Mouse (Mus musculus): ENCODE measurements around the gene Slfn5.
"Not testable (repeated sequence)": the region's sequence is repeated elsewhere in the genome, so short reads cannot be mapped to it uniquely, and the experiment has no call there.

Slfn5 gene

GRCm38 (mm10) chr11:82950736-82951481 is at the start of gene Slfn5:
Gene Slfn5, plus strand, starts transcription at chr11:82951349.
- no peak for DNase-seq (ENCODE audit: low read depth, low spot score)

GRCm38 (mm10) chr11:82901606-82902310 is 49.4 kb upstream of the Slfn5 start:
- DNase-seq (ENCODE audit: low read depth, low spot score): no peak

GRCm38 (mm10) chr11:82904952-82905351 is 46.2 kb upstream of the Slfn5 start:
- peak; percentile 26 for DNase-seq (ENCODE audit: low read depth, low spot score)

GRCm38 (mm10) chr11:82905816-82906215 is 45.3 kb upstream of the Slfn5 start:
- DNase-seq (ENCODE audit: low read depth, low spot score): peak; percentile 68

GRCm38 (mm10) chr11:82907651-82908607 is 43.2 kb upstream of the Slfn5 start, which contains the start of gene Nle1:
Gene Nle1, minus strand, starts transcription at chr11:82908411.
- peak; percentile 92 for DNase-seq (ENCODE audit: low read depth, low spot score)

GRCm38 (mm10) chr11:82908608-82908989 is 42.5 kb upstream of the Slfn5 start:
- DNase-seq (ENCODE audit: low read depth, low spot score): peak; percentile 22

- DNase-seq (ENCODE audit: low read depth, low spot score): no peak
Observed at GRCm38 (mm10) chr11:82910250-82910649, 40.9 kb upstream of the Slfn5 start, which contains the start of gene Unc45b. Gene Unc45b, plus strand, starts transcription at chr11:82910550.

- DNase-seq (ENCODE audit: low read depth, low spot score): no peak
Observed at GRCm38 (mm10) chr11:82910679-82911389, 40.3 kb upstream of the Slfn5 start.

- peak; percentile 80 for DNase-seq (ENCODE audit: low read depth, low spot score)
Observed at GRCm38 (mm10) chr11:82914711-82915352, 36.3 kb upstream of the Slfn5 start.

- DNase-seq (ENCODE audit: low read depth, low spot score): no peak
Observed at GRCm38 (mm10) chr11:82920768-82921167, 30.4 kb upstream of the Slfn5 start.

- DNase-seq (ENCODE audit: low read depth, low spot score): no peak
Observed at GRCm38 (mm10) chr11:82921691-82922090, 29.5 kb upstream of the Slfn5 start.

- not testable (repeated sequence) for DNase-seq (ENCODE audit: low read depth, low spot score)
Observed at GRCm38 (mm10) chr11:82923910-82924309, 27.2 kb upstream of the Slfn5 start.

GRCm38 (mm10) chr11:82928897-82929632 is 22.1 kb upstream of the Slfn5 start:
- DNase-seq (ENCODE audit: low read depth, low spot score): no peak

- no peak for DNase-seq (ENCODE audit: low read depth, low spot score)
Observed at GRCm38 (mm10) chr11:82929633-82929950, 21.6 kb upstream of the Slfn5 start.

GRCm38 (mm10) chr11:82930391-82930955 is 20.7 kb upstream of the Slfn5 start:
- peak; percentile 66 for DNase-seq (ENCODE audit: low read depth, low spot score)

- DNase-seq (ENCODE audit: low read depth, low spot score): not testable (repeated sequence)
Observed at GRCm38 (mm10) chr11:82931161-82931560, 20.0 kb upstream of the Slfn5 start.

- not testable (repeated sequence) for DNase-seq (ENCODE audit: low read depth, low spot score)
Observed at GRCm38 (mm10) chr11:82931671-82932450, 19.3 kb upstream of the Slfn5 start.

- no peak for DNase-seq (ENCODE audit: low read depth, low spot score)
Observed at GRCm38 (mm10) chr11:82933186-82933585, 18.0 kb upstream of the Slfn5 start.

- no peak for DNase-seq (ENCODE audit: low read depth, low spot score)
Observed at GRCm38 (mm10) chr11:82943336-82943735, 7.8 kb upstream of the Slfn5 start.

All from R1 (cell line).